Mouse (Mus musculus) heart, postnatal 0 days (tissue): Measurements from ENCODE around the gene Fgf15. TPM values are rescaled to one million over a fixed set of nuclear protein-coding genes. Genes with fewer than 3 reads are reported as not detected.

ENCODE experiments used
- ATAC-seq: fragments of 200-750 bp; cut with Nextera tagmentation; 2 replicates; pipeline ENCODE4 v1.8.0; 2017; ENCODE audit warnings: low read depth, moderate number of reproducible peaks, moderate library complexity; ENCODE audit not compliant: insufficient read depth
- DNase-seq: peaks from one replicate; pipeline ENCODE4 v3.0.0-alpha.2; 2016; ENCODE audit warnings: low spot score
- H3K27ac ChIP-seq: fragments of 300-500 bp; sonication (generic); 2 replicates; pipeline ENCODE4 v1.5.1; 2014; ENCODE audit warnings: low read depth, mild to moderate bottlenecking
- H3K27me3 ChIP-seq: fragments of 300-500 bp; sonication (generic); 2 replicates; pipeline ENCODE4 v1.6.1; 2014; ENCODE audit warnings: low read length, mixed read lengths; ENCODE audit not compliant: control insufficient read depth, insufficient read depth
- H3K36me3 ChIP-seq: fragments of 300-500 bp; sonication (generic); replicated peaks from 2 replicates; pipeline ENCODE4 v1.6.1; 2014; ENCODE audit warnings: low read length, mixed read lengths; ENCODE audit not compliant: control insufficient read depth, insufficient read depth
- H3K4me1 ChIP-seq: fragments of 300-500 bp; sonication (generic); 2 replicates; pipeline ENCODE4 v1.6.1; 2014; ENCODE audit warnings: antibody characterized with exemption; ENCODE audit not compliant: control insufficient read depth, insufficient read depth
- H3K4me2 ChIP-seq: fragments of 300-500 bp; sonication (generic); 2 replicates; pipeline ENCODE4 v1.6.1; 2014; ENCODE audit warnings: low read depth, mild to moderate bottlenecking, low read length, moderate library complexity
- H3K4me3 ChIP-seq: fragments of 300-500 bp; sonication (generic); 2 replicates; pipeline ENCODE4 v1.5.1; 2014; ENCODE audit warnings: low read depth, low read length
- H3K9ac ChIP-seq: fragments of 300-500 bp; sonication (generic); replicated peaks from 2 replicates; pipeline ENCODE4 v1.6.1; 2014; ENCODE audit warnings: low read depth, low read length, mixed read lengths
- H3K9me3 ChIP-seq: fragments of 300-500 bp; sonication (generic); replicated peaks from 2 replicates; pipeline ENCODE4 v1.6.1; 2016; ENCODE audit warnings: low read length; ENCODE audit not compliant: control insufficient read depth
- CTCF ChIP-seq: IDR thresholded peaks from 2 replicates; pipeline ENCODE4 v1.5.1; 2016; ENCODE audit warnings: antibody characterized with exemption, control low read depth, low read depth
- EP300 ChIP-seq: IDR thresholded peaks from 2 replicates; pipeline ENCODE4 v1.6.1; 2016; ENCODE audit warnings: antibody characterized with exemption, low read depth
- WGBS: fragments of 180-500 bp; shearing (Covaris S2); extraction: QIAGEN DNeasy Blood & Tissue Kit; methylation state at CpG from one replicate; pipeline ENCODE4 v1.1.7; 2014; 5-methylcytosine and 5-hydroxymethylcytosine counted together
- polyA plus RNA-seq: library from polyadenylated mRNA; unstranded; fragments of >200 nt; fragmentation: Nextera tagmentation; extraction: Ambion mirVana; gene quantifications from 2 replicates; pipeline ENCODE4 v1.2.1, GENCODE M21; 2015
- total RNA-seq: library from RNA; depleted of rRNA; stranded (reverse); fragments of >200 nt; gene quantifications from 2 replicates; pipeline ENCODE4 v1.2.3, GENCODE M21; 2014; ENCODE audit warnings: low replicate concordance

Fgf15 gene
- total and polyA plus RNA-seq, 2 experiments from 2014 or later, result not detected

GRCm38 (mm10) chr7:144906708-144907397 is 10.5 kb downstream of the Fgf15 start:
- no peaks in the 10 kb centered on the region for H3K36me3 ChIP-seq
- 10% methylated on average over 28 of the region's 28 CpGs for WGBS
- no peak overlapping the region for H3K4me3 ChIP-seq
- 0 out of 2 replicates have a peak, but pooled peaks cover 5% of the 10 kb centered on the region for H3K27me3 ChIP-seq
- TF ChIP-seq EP300 (no peak), CTCF (peak; percentile 69)
- no peaks in the 10 kb centered on the region for H3K4me1 ChIP-seq
- peak; percentile 50; the same call in 1 of the 2 replicates for ATAC-seq
- peak; percentile 26 for DNase-seq
- H3K9ac ChIP-seq, result no peak overlapping the region
- peak overlapping the region; percentile 39; the same call in 1 of the 2 replicates for H3K4me2 ChIP-seq
- H3K27ac ChIP-seq, result no peak overlapping the region
- H3K9me3 ChIP-seq, result peaks cover 4% of the 10 kb centered on the region; the same call in 1 of the 2 replicates

- peak; percentile 57 for DNase-seq
- Histone ChIP-seq H3K27ac (no peak overlapping the region), H3K9ac (no peak overlapping the region), H3K9me3 (peaks cover 4% of the 10 kb centered on the region; the same call in 1 of the 2 replicates), H3K4me1 (no peaks in the 10 kb centered on the region), H3K4me3 (no peak overlapping the region), H3K4me2 (no peak overlapping the region), H3K27me3 (no peaks in the 10 kb centered on the region), H3K36me3 (no peaks in the 10 kb centered on the region)
- ATAC-seq, result peak; percentile 65; the same call in 1 of the 2 replicates
- WGBS, result 7% methylated on average over 8 of the region's 8 CpGs
- TF ChIP-seq EP300 (no peak), CTCF (peak; percentile 47)
Observed at GRCm38 (mm10) chr7:144907793-144908192, 11.5 kb downstream of the Fgf15 start.

GRCm38 (mm10) chr7:144908705-144909104 is 12.4 kb downstream of the Fgf15 start:
- H3K4me1 ChIP-seq, result no peaks in the 10 kb centered on the region
- ATAC-seq (no peak), DNase-seq (no peak)
- no peak overlapping the region for H3K4me3 ChIP-seq
- TF ChIP-seq EP300, result no peak
- TF ChIP-seq CTCF, result no peak
- no peak overlapping the region for H3K4me2 ChIP-seq
- H3K9me3 ChIP-seq, result peaks cover 4% of the 10 kb centered on the region; the same call in 1 of the 2 replicates
- 32% methylated on average over 7 of the region's 7 CpGs for WGBS
- no peak overlapping the region for H3K27ac ChIP-seq
- no peaks in the 10 kb centered on the region for H3K36me3 ChIP-seq
- no peak overlapping the region for H3K9ac ChIP-seq
- H3K27me3 ChIP-seq, result no peaks in the 10 kb centered on the region

- no peaks in the 10 kb centered on the region for H3K27me3 ChIP-seq
- no peak overlapping the region for H3K27ac ChIP-seq
- H3K4me2 ChIP-seq, result no peak overlapping the region
- DNase-seq, result no peak
- 79% methylated on average over 1 of the region's 1 CpGs for WGBS
- no peak for ATAC-seq
- H3K9ac ChIP-seq, result no peak overlapping the region
- TF ChIP-seq CTCF, result no peak
- TF ChIP-seq EP300, result no peak
- peaks cover 5% of the 10 kb centered on the region for H3K4me1 ChIP-seq
- H3K36me3 ChIP-seq, result no peaks in the 10 kb centered on the region
- H3K4me3 ChIP-seq, result no peak overlapping the region
- H3K9me3 ChIP-seq, result no peaks in the 10 kb centered on the region
Observed at GRCm38 (mm10) chr7:144911121-144911520, 14.8 kb downstream of the Fgf15 start.

GRCm38 (mm10) chr7:144912897-144913296 is 16.6 kb downstream of the Fgf15 start:
- Histone ChIP-seq H3K4me1 (peaks cover 5% of the 10 kb centered on the region), H3K27ac (no peak overlapping the region), H3K4me2 (no peak overlapping the region), H3K36me3 (peaks cover 6% of the 10 kb centered on the region; the same call in 1 of the 2 replicates), H3K9ac (no peak overlapping the region), H3K27me3 (no peaks in the 10 kb centered on the region), H3K4me3 (no peak overlapping the region), H3K9me3 (no peaks in the 10 kb centered on the region)
- TF ChIP-seq EP300 (no peak), CTCF (no peak)
- WGBS, result 82% methylated on average over 4 of the region's 4 CpGs
- no peak for ATAC-seq
- no peak for DNase-seq
